Mouse (Mus musculus): ENCODE measurements at regions not wholly inside any gene's neighbourhood (a gene's known extent, or its start where the extent isn't known, plus 50 kb on each side); places are given as distances from the start of the nearest gene placed in this dataset.

GRCm38 (mm10) chrX:112801113-112801512 is 102.7 kb upstream of the Pof1b start:
- no peak for DNase-seq

GRCm38 (mm10) chrX:112778434-112778833 is 80.0 kb upstream of the Pof1b start:
- DNase-seq, result peak in 1 of 2 experiments; percentile 23

GRCm38 (mm10) chrX:112755976-112756375 is 57.5 kb upstream of the Pof1b start:
- DNase-seq, result no peak
